Mouse (Mus musculus) frontal cortex, adult 2 months (tissue): ENCODE measurements around the gene Uvssa. TPM values are rescaled to one million over a fixed set of nuclear protein-coding genes. Genes with fewer than 3 reads are reported as not detected.

ENCODE experiments used
- DNase-seq, 2 experiments: peaks; one replicate each; pipeline ENCODE4 v3.0.0; 2022; ENCODE audit warnings: low spot score in 1 of 2; ENCODE audit errors: extremely low spot score in 1 of 2
- polyA plus RNA-seq: library from polyadenylated mRNA; depleted of rRNA; stranded (reverse); fragments of >200 nt; gene quantifications from 2 replicates; pipeline ENCODE4 v1.2.3, GENCODE M21; 2012

The Uvssa gene
- polyA plus RNA-seq, 1 experiment, result 7.6 TPM

GRCm38 (mm10) chr5:33371668-33372067, 6.7 kb upstream of the Uvssa start:
- no peak for DNase-seq

- no peak for DNase-seq
Observed at GRCm38 (mm10) chr5:33372331-33373038, 5.9 kb upstream of the Uvssa start.

- no peak for DNase-seq
Observed at GRCm38 (mm10) chr5:33377176-33377575, 1.2 kb upstream of the Uvssa start.

- DNase-seq, result peak in 1 of 2 experiments; percentile 26
Observed at GRCm38 (mm10) chr5:33377801-33378301, 498 bp upstream of the Uvssa start.

GRCm38 (mm10) chr5:33387550-33387949, 9.2 kb downstream of the Uvssa start:
- DNase-seq, result no peak

- peak; percentile 63 to 93 for DNase-seq
Observed at GRCm38 (mm10) chr5:33393803-33394202, 15.5 kb downstream of the Uvssa start.

GRCm38 (mm10) chr5:33395693-33396092, 17.3 kb downstream of the Uvssa start:
- no peak for DNase-seq

- DNase-seq, result no peak
Observed at GRCm38 (mm10) chr5:33396828-33397227, 18.5 kb downstream of the Uvssa start.

GRCm38 (mm10) chr5:33400819-33401218, 22.5 kb downstream of the Uvssa start:
- no peak for DNase-seq

- DNase-seq, result no peak
Observed at GRCm38 (mm10) chr5:33420313-33420712, 42.0 kb downstream of the Uvssa start.

- no peak for DNase-seq
Observed at GRCm38 (mm10) chr5:33427461-33427860, 49.1 kb downstream of the Uvssa start.

- DNase-seq, result no peak
Observed at GRCm38 (mm10) chr5:33430106-33430505, 51.8 kb downstream of the Uvssa start.

GRCm38 (mm10) chr5:33430511-33431172, 52.3 kb downstream of the Uvssa start:
- no peak for DNase-seq

- no peak for DNase-seq
Observed at GRCm38 (mm10) chr5:33431173-33432005, 53.0 kb downstream of the Uvssa start.

- DNase-seq, result no peak
Observed at GRCm38 (mm10) chr5:33432057-33432935, 53.9 kb downstream of the Uvssa start.

GRCm38 (mm10) chr5:33433201-33434138, 55.1 kb downstream of the Uvssa start, which contains the start of gene Nkx1-1:
TSS of gene Nkx1-1 (minus strand) at chr5:33433976.
- no peak for DNase-seq

- no peak for DNase-seq
Observed at GRCm38 (mm10) chr5:33434141-33434780, 55.9 kb downstream of the Uvssa start.

- no peak for DNase-seq
Observed at GRCm38 (mm10) chr5:33435151-33435550, 56.8 kb downstream of the Uvssa start.
